Mouse (Mus musculus) C2C12 (cell line): ENCODE results near the gene B3gnt2.

Source experiments
- CTCF ChIP-seq: IDR thresholded peaks from one replicate; pipeline ENCODE4 v1.5.1; 2011; ENCODE audit not compliant: control insufficient read depth, insufficient read depth, insufficient read length
- MAX ChIP-seq: IDR thresholded peaks from one replicate; pipeline ENCODE4 v1.6.1; 2011; ENCODE audit warnings: mild to moderate bottlenecking, control low read depth
- USF1 ChIP-seq: IDR thresholded peaks from one replicate; pipeline ENCODE4 v1.6.1; 2011; ENCODE audit warnings: low read depth, mild to moderate bottlenecking, control low read depth, moderate library complexity

GRCm38 (mm10) chr11:22885350-22885749 lies 24.6 kb upstream of the B3gnt2 start:
- TF ChIP-seq CTCF (no peak), MAX (no peak), USF1 (no peak)
